Mouse (Mus musculus) heart, postnatal 0 days (tissue): ENCODE results near the gene Acp6.

Experiments used
- CTCF ChIP-seq: IDR thresholded peaks from 2 replicates; pipeline ENCODE4 v1.5.1; 2016; ENCODE audit warnings: antibody characterized with exemption, control low read depth, low read depth
- EP300 ChIP-seq: IDR thresholded peaks from 2 replicates; pipeline ENCODE4 v1.6.1; 2016; ENCODE audit warnings: antibody characterized with exemption, low read depth

- no peak for TF ChIP-seq CTCF
- TF ChIP-seq EP300 = no peak
Observed at GRCm38 (mm10) chr3:97209351-97209750, 50.8 kb downstream of the Acp6 start.
